Mouse (Mus musculus) hindbrain, embryonic 15.5 days (tissue): Measurements from ENCODE around the gene Clec1a. TPM values are rescaled to one million over a fixed set of nuclear protein-coding genes. Genes with fewer than 3 reads are reported as not detected.

Source experiments
- ATAC-seq: fragments of 200-750 bp; cut with Nextera tagmentation; 2 replicates; pipeline ENCODE4 v1.8.0; 2017; ENCODE audit warnings: low read depth, moderate number of reproducible peaks, moderate TSS enrichment; ENCODE audit not compliant: low FRiP score
- H3K27ac ChIP-seq: fragments of 300-500 bp; sonication (generic); replicated peaks from 2 replicates; pipeline ENCODE4 v1.5.1; 2015; ENCODE audit warnings: mild to moderate bottlenecking, inconsistent platforms
- H3K27me3 ChIP-seq: fragments of 300-500 bp; sonication (generic); 2 replicates; pipeline ENCODE4 v1.6.1; 2015; ENCODE audit warnings: control low read depth, inconsistent platforms
- H3K36me3 ChIP-seq: fragments of 300-500 bp; sonication (generic); 2 replicates; pipeline ENCODE4 v1.6.1; 2015; ENCODE audit warnings: control low read depth, inconsistent platforms
- H3K4me1 ChIP-seq: fragments of 300-500 bp; sonication (generic); replicated peaks from 2 replicates; pipeline ENCODE4 v1.6.1; 2015; ENCODE audit warnings: control low read depth, inconsistent platforms
- H3K4me2 ChIP-seq: fragments of 300-500 bp; sonication (generic); 2 replicates; pipeline ENCODE4 v1.6.1; 2015; ENCODE audit warnings: moderate library complexity, mild to moderate bottlenecking, inconsistent platforms
- H3K4me3 ChIP-seq: fragments of 300-500 bp; sonication (generic); 2 replicates; pipeline ENCODE4 v1.5.1; 2015; ENCODE audit warnings: mild to moderate bottlenecking, inconsistent platforms
- H3K9ac ChIP-seq: fragments of 300-500 bp; sonication (generic); 2 replicates; pipeline ENCODE4 v1.6.1; 2015; ENCODE audit warnings: inconsistent platforms
- H3K9me3 ChIP-seq: fragments of 300-500 bp; sonication (generic); 2 replicates; pipeline ENCODE4 v1.6.1; 2016; ENCODE audit warnings: control low read depth, inconsistent platforms
- WGBS: fragments of 180-500 bp; shearing (Covaris S2); methylation state at CpG from one replicate; pipeline ENCODE4 v1.1.7; 2015; 5-methylcytosine and 5-hydroxymethylcytosine counted together
- polyA plus RNA-seq: library from polyadenylated mRNA; unstranded; fragments of >200 nt; fragmentation: Nextera tagmentation; extraction: Ambion mirVana; gene quantifications from 2 replicates; pipeline ENCODE4 v1.2.1, GENCODE M21; 2015

Clec1a gene
- polyA plus RNA-seq, 1 experiment from 2014 or later: 2.2 TPM

GRCm38 (mm10) chr6:129434239-129434638 is 17.6 kb downstream of the Clec1a start:
- H3K27ac ChIP-seq: no peak overlapping the region
- H3K36me3 ChIP-seq: no peaks in the 10 kb centered on the region
- no peaks in the 10 kb centered on the region for H3K27me3 ChIP-seq
- H3K4me1 ChIP-seq: no peaks in the 10 kb centered on the region
- no peaks in the 10 kb centered on the region for H3K9me3 ChIP-seq
- no peak overlapping the region for H3K4me3 ChIP-seq
- H3K9ac ChIP-seq: no peak overlapping the region
- 59% methylated on average over 5 of the region's 5 CpGs for WGBS
- H3K4me2 ChIP-seq: no peak overlapping the region
- ATAC-seq: no peak

- Histone ChIP-seq H3K4me3 (no peak overlapping the region), H3K4me1 (peaks cover 9% of the 10 kb centered on the region; the same call in 1 of the 2 replicates), H3K27me3 (no peaks in the 10 kb centered on the region), H3K27ac (no peak overlapping the region), H3K9me3 (no peaks in the 10 kb centered on the region), H3K36me3 (no peaks in the 10 kb centered on the region), H3K4me2 (no peak overlapping the region), H3K9ac (no peak overlapping the region)
- 84% methylated on average over 4 of the region's 4 CpGs for WGBS
- no peak for ATAC-seq
Observed at GRCm38 (mm10) chr6:129427281-129427680, 24.5 kb downstream of the Clec1a start.

- 45% methylated on average over 5 of the region's 5 CpGs for WGBS
- no peak overlapping the region for H3K4me2 ChIP-seq
- ATAC-seq: no peak
- no peaks in the 10 kb centered on the region for H3K9me3 ChIP-seq
- H3K4me3 ChIP-seq: no peak overlapping the region
- no peaks in the 10 kb centered on the region for H3K36me3 ChIP-seq
- H3K27me3 ChIP-seq: no peaks in the 10 kb centered on the region
- H3K4me1 ChIP-seq: peaks cover 9% of the 10 kb centered on the region; the same call in 1 of the 2 replicates
- no peak overlapping the region for H3K9ac ChIP-seq
- no peak overlapping the region for H3K27ac ChIP-seq
Observed at GRCm38 (mm10) chr6:129425812-129426211, 26.0 kb downstream of the Clec1a start.

- WGBS: 74% methylated on average over 5 of the region's 5 CpGs
- ATAC-seq: no peak
- peak overlapping the region; percentile 55; the same call in 1 of the 2 replicates for H3K27ac ChIP-seq
- no peaks in the 10 kb centered on the region for H3K27me3 ChIP-seq
- H3K9ac ChIP-seq: no peak overlapping the region
- H3K4me3 ChIP-seq: no peak overlapping the region
- H3K4me1 ChIP-seq: peaks cover 9% of the 10 kb centered on the region; the same call in 1 of the 2 replicates
- H3K4me2 ChIP-seq: no peak overlapping the region
- H3K36me3 ChIP-seq: no peaks in the 10 kb centered on the region
- no peaks in the 10 kb centered on the region for H3K9me3 ChIP-seq
Observed at GRCm38 (mm10) chr6:129425217-129425616, 26.6 kb downstream of the Clec1a start.

- Histone ChIP-seq H3K36me3 (no peaks in the 10 kb centered on the region), H3K9me3 (no peaks in the 10 kb centered on the region), H3K4me2 (no peak overlapping the region), H3K27me3 (no peaks in the 10 kb centered on the region), H3K9ac (no peak overlapping the region), H3K4me3 (no peak overlapping the region), H3K4me1 (peaks cover 9% of the 10 kb centered on the region; the same call in 1 of the 2 replicates), H3K27ac (peak overlapping the region; percentile 34; the same call in 1 of the 2 replicates)
- WGBS: 22% methylated on average over 1 of the region's 1 CpGs
- ATAC-seq: peak; percentile 84; the same call in 1 of the 2 replicates
Observed at GRCm38 (mm10) chr6:129423734-129424072, 28.1 kb downstream of the Clec1a start.

GRCm38 (mm10) chr6:129423040-129423733 is 28.6 kb downstream of the Clec1a start:
- Histone ChIP-seq H3K36me3 (no peaks in the 10 kb centered on the region), H3K9ac (no peak overlapping the region), H3K27me3 (no peaks in the 10 kb centered on the region), H3K27ac (peak overlapping the region; percentile 34), H3K4me2 (no peak overlapping the region), H3K4me3 (no peak overlapping the region), H3K9me3 (no peaks in the 10 kb centered on the region), H3K4me1 (peaks cover 9% of the 10 kb centered on the region; the same call in 1 of the 2 replicates)
- WGBS: 62% methylated on average over 4 of the region's 4 CpGs
- ATAC-seq: peak; percentile 66; the same call in 1 of the 2 replicates

GRCm38 (mm10) chr6:129422311-129422710 is 29.5 kb downstream of the Clec1a start:
- Histone ChIP-seq H3K27me3 (no peaks in the 10 kb centered on the region), H3K4me3 (no peak overlapping the region), H3K9ac (no peak overlapping the region), H3K4me2 (no peak overlapping the region), H3K27ac (no peak overlapping the region), H3K36me3 (no peaks in the 10 kb centered on the region), H3K9me3 (no peaks in the 10 kb centered on the region), H3K4me1 (peaks cover 9% of the 10 kb centered on the region; the same call in 1 of the 2 replicates)
- ATAC-seq: no peak
- WGBS: 88% methylated on average over 3 of the region's 3 CpGs

GRCm38 (mm10) chr6:129414177-129414576 is 37.6 kb downstream of the Clec1a start:
- Histone ChIP-seq H3K9me3 (no peaks in the 10 kb centered on the region), H3K27me3 (no peaks in the 10 kb centered on the region), H3K36me3 (no peaks in the 10 kb centered on the region), H3K27ac (no peak overlapping the region), H3K9ac (no peak overlapping the region), H3K4me2 (no peak overlapping the region), H3K4me3 (no peak overlapping the region), H3K4me1 (no peaks in the 10 kb centered on the region)
- peak; percentile 51; the same call in 1 of the 2 replicates for ATAC-seq
- WGBS: 90% methylated on average over 1 of the region's 1 CpGs

- no peak for ATAC-seq
- Histone ChIP-seq H3K36me3 (no peaks in the 10 kb centered on the region), H3K9me3 (no peaks in the 10 kb centered on the region), H3K4me3 (no peak within 1 kb of the TSS), H3K27me3 (no peaks in the 10 kb centered on the region), H3K4me1 (no peaks in the 10 kb centered on the region), H3K4me2 (no peak within 1 kb of the TSS), H3K27ac (no peak within 1 kb of the TSS), H3K9ac (no peak within 1 kb of the TSS)
- WGBS: 88% methylated on average over 2 of the region's 2 CpGs
Observed at GRCm38 (mm10) chr6:129408562-129408961, 43.2 kb downstream of the Clec1a start, which contains the start of gene Clec9a. Gene Clec9a, plus strand, starts transcription at chr6:129408862.

GRCm38 (mm10) chr6:129407324-129407723 is 44.5 kb downstream of the Clec1a start:
- no peak overlapping the region for H3K4me2 ChIP-seq
- H3K27me3 ChIP-seq: no peaks in the 10 kb centered on the region
- no peaks in the 10 kb centered on the region for H3K36me3 ChIP-seq
- no peak overlapping the region for H3K27ac ChIP-seq
- ATAC-seq: no peak
- H3K4me3 ChIP-seq: no peak overlapping the region
- H3K9ac ChIP-seq: no peak overlapping the region
- H3K4me1 ChIP-seq: no peaks in the 10 kb centered on the region
- 55% methylated on average over 2 of the region's 2 CpGs for WGBS
- no peaks in the 10 kb centered on the region for H3K9me3 ChIP-seq

GRCm38 (mm10) chr6:129405999-129406398 is 45.8 kb downstream of the Clec1a start:
- H3K9me3 ChIP-seq: no peaks in the 10 kb centered on the region
- no peaks in the 10 kb centered on the region for H3K4me1 ChIP-seq
- ATAC-seq: no peak
- no peak overlapping the region for H3K4me3 ChIP-seq
- H3K9ac ChIP-seq: no peak overlapping the region
- no peaks in the 10 kb centered on the region for H3K27me3 ChIP-seq
- H3K36me3 ChIP-seq: no peaks in the 10 kb centered on the region
- H3K27ac ChIP-seq: no peak overlapping the region
- H3K4me2 ChIP-seq: no peak overlapping the region

GRCm38 (mm10) chr6:129403391-129403790 is 48.4 kb downstream of the Clec1a start:
- no peaks in the 10 kb centered on the region for H3K27me3 ChIP-seq
- no peaks in the 10 kb centered on the region for H3K36me3 ChIP-seq
- no peaks in the 10 kb centered on the region for H3K4me1 ChIP-seq
- no peak overlapping the region for H3K27ac ChIP-seq
- WGBS: 90% methylated on average over 6 of the region's 6 CpGs
- no peak overlapping the region for H3K4me3 ChIP-seq
- no peaks in the 10 kb centered on the region for H3K9me3 ChIP-seq
- H3K9ac ChIP-seq: no peak overlapping the region
- no peak overlapping the region for H3K4me2 ChIP-seq
- no peak for ATAC-seq

- H3K36me3 ChIP-seq: no peaks in the 10 kb centered on the region
- H3K4me3 ChIP-seq: no peak overlapping the region
- ATAC-seq: no peak
- no peak overlapping the region for H3K27ac ChIP-seq
- no peak overlapping the region for H3K4me2 ChIP-seq
- 90% methylated on average over 2 of the region's 2 CpGs for WGBS
- H3K27me3 ChIP-seq: no peaks in the 10 kb centered on the region
- no peaks in the 10 kb centered on the region for H3K4me1 ChIP-seq
- H3K9ac ChIP-seq: no peak overlapping the region
- no peaks in the 10 kb centered on the region for H3K9me3 ChIP-seq
Observed at GRCm38 (mm10) chr6:129402404-129402803, 49.4 kb downstream of the Clec1a start.
